Mouse (Mus musculus) lung, embryonic 15.5 days (tissue): Measurements from ENCODE around the gene Mical2. TPM values are rescaled to one million over a fixed set of nuclear protein-coding genes. Genes with fewer than 3 reads are reported as not detected.

ENCODE experiments used
- ATAC-seq: fragments of 200-750 bp; cut with Nextera tagmentation; 2 replicates; pipeline ENCODE4 v1.8.0; 2017; ENCODE audit warnings: moderate number of reproducible peaks, borderline replicate concordance; ENCODE audit not compliant: low FRiP score, low TSS enrichment; ENCODE audit errors: extremely low read depth
- H3K27ac ChIP-seq: fragments of 300-500 bp; sonication (generic); 2 replicates; pipeline ENCODE4 v1.5.1; 2015; ENCODE audit warnings: moderate library complexity, mild to moderate bottlenecking, inconsistent platforms
- H3K27me3 ChIP-seq: fragments of 300-500 bp; sonication (generic); 2 replicates; pipeline ENCODE4 v1.6.1; 2015; ENCODE audit warnings: inconsistent platforms
- H3K36me3 ChIP-seq: fragments of 300-500 bp; sonication (generic); 2 replicates; pipeline ENCODE4 v1.6.1; 2015; ENCODE audit warnings: inconsistent platforms
- H3K4me1 ChIP-seq: fragments of 300-500 bp; sonication (generic); 2 replicates; pipeline ENCODE4 v1.6.1; 2015; ENCODE audit warnings: inconsistent platforms
- H3K4me2 ChIP-seq: fragments of 300-500 bp; sonication (generic); 2 replicates; pipeline ENCODE4 v1.6.1; 2015; ENCODE audit warnings: inconsistent platforms, mild to moderate bottlenecking, moderate library complexity
- H3K4me3 ChIP-seq: fragments of 300-500 bp; sonication (generic); 2 replicates; pipeline ENCODE4 v1.5.1; 2015; ENCODE audit warnings: mild to moderate bottlenecking, inconsistent platforms
- H3K9ac ChIP-seq: fragments of 300-500 bp; sonication (generic); 2 replicates; pipeline ENCODE4 v1.6.1; 2015; ENCODE audit warnings: inconsistent platforms
- H3K9me3 ChIP-seq: fragments of 300-500 bp; sonication (generic); 2 replicates; pipeline ENCODE4 v1.6.1; 2016; ENCODE audit warnings: inconsistent platforms
- WGBS: fragments of 180-500 bp; shearing (Covaris S2); methylation state at CpG from one replicate; pipeline ENCODE4 v1.1.7; 2015; 5-methylcytosine and 5-hydroxymethylcytosine counted together
- polyA plus RNA-seq: library from polyadenylated mRNA; unstranded; fragments of >200 nt; fragmentation: Nextera tagmentation; extraction: Ambion mirVana; gene quantifications from 2 replicates; pipeline ENCODE4 v1.2.1, GENCODE M21; 2015

Gene Mical2
- polyA plus RNA-seq, 1 experiment from 2014 or later: 22.8 TPM

- Histone ChIP-seq H3K4me2 (no peak overlapping the region), H3K27me3 (no peaks in the 10 kb centered on the region), H3K36me3 (peaks cover 15% of the 10 kb centered on the region; the same call in 1 of the 2 replicates), H3K9ac (no peak overlapping the region), H3K27ac (peak overlapping the region; percentile 77), H3K9me3 (no peaks in the 10 kb centered on the region), H3K4me3 (no peak overlapping the region), H3K4me1 (peaks cover 14% of the 10 kb centered on the region)
- ATAC-seq: no peak
- 35% methylated on average over 4 of the region's 4 CpGs for WGBS
Observed at GRCm38 (mm10) chr7:112310017-112310360, 84.3 kb downstream of the Mical2 start.

- Histone ChIP-seq H3K4me2 (no peak overlapping the region), H3K36me3 (peaks cover 18% of the 10 kb centered on the region; the same call in 1 of the 2 replicates), H3K9me3 (no peaks in the 10 kb centered on the region), H3K4me3 (no peak overlapping the region), H3K27me3 (no peaks in the 10 kb centered on the region), H3K27ac (peak overlapping the region; percentile 2; the same call in 1 of the 2 replicates), H3K4me1 (peaks cover 23% of the 10 kb centered on the region), H3K9ac (no peak overlapping the region)
- no peak for ATAC-seq
- WGBS: 53% methylated on average over 5 of the region's 5 CpGs
Observed at GRCm38 (mm10) chr7:112313211-112313610, 87.6 kb downstream of the Mical2 start.

- H3K27me3 ChIP-seq: no peaks in the 10 kb centered on the region
- no peak for ATAC-seq
- H3K4me2 ChIP-seq: no peak overlapping the region
- peaks cover 18% of the 10 kb centered on the region; the same call in 1 of the 2 replicates for H3K36me3 ChIP-seq
- no peak overlapping the region for H3K4me3 ChIP-seq
- 53% methylated on average over 5 of the region's 5 CpGs for WGBS
- no peaks in the 10 kb centered on the region for H3K9me3 ChIP-seq
- peaks cover 21% of the 10 kb centered on the region for H3K4me1 ChIP-seq
- no peak overlapping the region for H3K9ac ChIP-seq
- no peak overlapping the region for H3K27ac ChIP-seq
Observed at GRCm38 (mm10) chr7:112313670-112314069, 88.0 kb downstream of the Mical2 start.

- peak; percentile 43; the same call in 1 of the 2 replicates for ATAC-seq
- Histone ChIP-seq H3K4me3 (no peak overlapping the region), H3K36me3 (peaks cover 15% of the 10 kb centered on the region; the same call in 1 of the 2 replicates), H3K4me2 (no peak overlapping the region), H3K27ac (peak overlapping the region; percentile 3; the same call in 1 of the 2 replicates), H3K9ac (no peak overlapping the region), H3K9me3 (no peaks in the 10 kb centered on the region), H3K27me3 (no peaks in the 10 kb centered on the region), H3K4me1 (peaks cover 9% of the 10 kb centered on the region; the same call in 1 of the 2 replicates)
- WGBS: 80% methylated on average over 1 of the region's 1 CpGs
Observed at GRCm38 (mm10) chr7:112316239-112316638, 90.6 kb downstream of the Mical2 start.

- H3K4me3 ChIP-seq: no peak overlapping the region
- 19% methylated on average over 5 of the region's 5 CpGs for WGBS
- H3K27ac ChIP-seq: peak overlapping the region; percentile 20; the same call in 1 of the 2 replicates
- H3K36me3 ChIP-seq: peaks cover 16% of the 10 kb centered on the region; the same call in 1 of the 2 replicates
- H3K4me2 ChIP-seq: no peak overlapping the region
- H3K9ac ChIP-seq: no peak overlapping the region
- H3K27me3 ChIP-seq: no peaks in the 10 kb centered on the region
- H3K4me1 ChIP-seq: peaks cover 9% of the 10 kb centered on the region; the same call in 1 of the 2 replicates
- no peaks in the 10 kb centered on the region for H3K9me3 ChIP-seq
- ATAC-seq: 0 out of 2 replicates have a peak, but pooled peaks have one; percentile 37
Observed at GRCm38 (mm10) chr7:112317491-112317890, 91.8 kb downstream of the Mical2 start.

GRCm38 (mm10) chr7:112318306-112318705 lies 92.7 kb downstream of the Mical2 start:
- ATAC-seq: no peak

GRCm38 (mm10) chr7:112319419-112319818 lies 93.8 kb downstream of the Mical2 start:
- H3K4me3 ChIP-seq: no peak overlapping the region
- H3K9ac ChIP-seq: no peak overlapping the region
- H3K27ac ChIP-seq: no peak overlapping the region
- ATAC-seq: no peak
- H3K9me3 ChIP-seq: no peaks in the 10 kb centered on the region
- H3K36me3 ChIP-seq: peaks cover 24% of the 10 kb centered on the region
- no peaks in the 10 kb centered on the region for H3K27me3 ChIP-seq
- peaks cover 9% of the 10 kb centered on the region; the same call in 1 of the 2 replicates for H3K4me1 ChIP-seq
- no peak overlapping the region for H3K4me2 ChIP-seq
- WGBS: 73% methylated on average over 4 of the region's 4 CpGs

More at GRCm38 (mm10) chr7:112318306-112318705, 92.7 kb downstream of the Mical2 start:
- peaks cover 9% of the 10 kb centered on the region; the same call in 1 of the 2 replicates for H3K4me1 ChIP-seq
- H3K4me2 ChIP-seq: no peak overlapping the region
- no peaks in the 10 kb centered on the region for H3K27me3 ChIP-seq
- 87% methylated on average over 11 of the region's 11 CpGs for WGBS
- H3K36me3 ChIP-seq: peaks cover 18% of the 10 kb centered on the region; the same call in 1 of the 2 replicates
- H3K4me3 ChIP-seq: no peak overlapping the region
- no peak overlapping the region for H3K27ac ChIP-seq
- H3K9me3 ChIP-seq: no peaks in the 10 kb centered on the region
- H3K9ac ChIP-seq: no peak overlapping the region

GRCm38 (mm10) chr7:112320052-112320730 lies 94.5 kb downstream of the Mical2 start:
- Histone ChIP-seq H3K9ac (no peak overlapping the region), H3K36me3 (peaks cover 23% of the 10 kb centered on the region), H3K4me2 (no peak overlapping the region), H3K27me3 (no peaks in the 10 kb centered on the region), H3K27ac (no peak overlapping the region), H3K4me1 (peaks cover 9% of the 10 kb centered on the region; the same call in 1 of the 2 replicates), H3K4me3 (no peak overlapping the region), H3K9me3 (no peaks in the 10 kb centered on the region)
- 89% methylated on average over 3 of the region's 3 CpGs for WGBS
- no peak for ATAC-seq

GRCm38 (mm10) chr7:112321798-112322794 lies 96.4 kb downstream of the Mical2 start:
- no peak for ATAC-seq
- peaks cover 21% of the 10 kb centered on the region for H3K36me3 ChIP-seq
- H3K4me3 ChIP-seq: no peak overlapping the region
- WGBS: 76% methylated on average over 9 of the region's 9 CpGs
- no peak overlapping the region for H3K27ac ChIP-seq
- H3K4me1 ChIP-seq: peaks cover 9% of the 10 kb centered on the region; the same call in 1 of the 2 replicates
- H3K9ac ChIP-seq: no peak overlapping the region
- H3K27me3 ChIP-seq: no peaks in the 10 kb centered on the region
- no peak overlapping the region for H3K4me2 ChIP-seq
- no peaks in the 10 kb centered on the region for H3K9me3 ChIP-seq

- Histone ChIP-seq H3K4me2 (no peak overlapping the region), H3K27me3 (no peaks in the 10 kb centered on the region), H3K27ac (no peak overlapping the region), H3K9me3 (no peaks in the 10 kb centered on the region), H3K9ac (no peak overlapping the region), H3K4me1 (no peaks in the 10 kb centered on the region), H3K36me3 (peaks cover 24% of the 10 kb centered on the region), H3K4me3 (no peak overlapping the region)
- ATAC-seq: no peak
- WGBS: 83% methylated on average over 5 of the region's 5 CpGs
Observed at GRCm38 (mm10) chr7:112324577-112324976, 98.9 kb downstream of the Mical2 start.

- Histone ChIP-seq H3K4me2 (no peak overlapping the region), H3K4me1 (no peaks in the 10 kb centered on the region), H3K36me3 (peaks cover 24% of the 10 kb centered on the region), H3K9ac (no peak overlapping the region), H3K9me3 (no peaks in the 10 kb centered on the region), H3K27me3 (no peaks in the 10 kb centered on the region), H3K4me3 (no peak overlapping the region), H3K27ac (peak overlapping the region; percentile 15; the same call in 1 of the 2 replicates)
- 92% methylated on average over 4 of the region's 4 CpGs for WGBS
- ATAC-seq: no peak
Observed at GRCm38 (mm10) chr7:112326852-112327251, 101.2 kb downstream of the Mical2 start.
